ENCODE assay signal across 8 mouse cellular contexts in the genomic region with DNA sequence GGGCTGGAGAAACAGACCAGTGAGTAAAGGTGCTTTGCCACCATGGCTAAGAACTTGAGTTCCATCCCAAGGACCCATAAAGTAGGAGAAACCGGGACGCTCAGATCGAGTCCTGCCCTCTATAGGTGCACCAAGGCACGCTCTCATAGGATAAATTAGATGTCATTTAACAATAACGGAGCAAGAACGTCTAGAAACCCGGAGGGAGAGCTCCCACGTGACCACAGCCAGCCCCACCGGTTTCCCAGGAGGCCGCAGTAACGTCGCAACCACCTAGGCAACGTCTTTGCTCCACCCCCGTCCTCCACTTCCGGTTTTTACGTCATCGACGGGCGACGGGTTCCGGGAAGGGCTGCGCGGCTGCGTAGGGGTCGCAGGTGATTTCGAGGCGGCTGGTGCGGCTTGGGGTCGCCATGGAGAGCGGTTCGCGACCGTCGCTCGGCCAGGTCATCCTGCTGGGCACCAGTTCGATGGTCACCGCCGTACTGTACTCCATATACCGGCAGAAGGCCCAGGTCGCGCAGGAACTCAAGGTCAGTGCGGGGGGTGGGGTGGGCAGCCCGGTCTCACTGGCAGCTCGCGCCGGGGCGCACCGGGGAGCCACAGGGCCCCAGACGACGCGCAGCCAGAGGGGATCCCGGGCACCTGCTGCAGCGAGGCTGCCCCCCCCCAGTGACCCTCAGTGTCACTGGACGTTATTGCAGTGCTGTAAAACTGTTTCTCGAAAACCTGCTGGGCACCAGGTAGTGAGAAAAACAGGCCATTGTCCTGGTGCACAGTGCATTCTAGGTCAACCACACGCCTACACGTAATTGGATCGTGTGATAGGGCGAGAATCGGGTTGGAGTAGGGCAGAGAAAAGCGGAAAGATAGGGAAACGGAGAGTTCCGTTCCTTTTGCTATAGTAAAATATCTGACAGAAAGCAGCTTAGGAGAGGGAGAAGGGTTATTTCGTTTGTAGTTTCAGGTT. TPM values are rescaled to one million over a fixed set of nuclear protein-coding genes. Genes with fewer than 3 reads are reported as not detected.
DNase-seq lines count a peak whose midpoint lies in the region; ATAC-seq and TF ChIP-seq lines count a peak whose summit lies in the region.

A gene (plus strand): TSS at position 325 of the 970 bp plus-strand sequence.

- ATAC-seq in cerebellum, adult (ENCODE audit: insufficient number of reproducible peaks, low FRiP score, low TSS enrichment), result peak; percentile 89
- peak; percentile 95 for ATAC-seq in forebrain, embryonic 13.5 days
- peak; percentile 96 for ATAC-seq in liver, postnatal 0 days
- ATAC-seq in neural tube, embryonic 14.5 days (ENCODE audit: low read depth), result peak; percentile 91

- no peak for TF ChIP-seq CTCF in ES-Bruce4 (IDR thresholded peaks at IDR 0.05; ENCODE audit: low read depth, low read length)
- no peak for TF ChIP-seq CTCF in liver, postnatal 0 days (IDR thresholded peaks at IDR 0.05; ENCODE audit: low read depth)

- intact Hi-C loops in heart, postnatal 10 days (cut with DNase I), result no loop called here

- H3K4me1 ChIP-seq in ES-Bruce4 (ENCODE audit: control insufficient read depth, insufficient read depth, low read length), result no peaks in the 10 kb centered on the region
- peaks cover 19% of the 10 kb centered on the region for H3K4me1 ChIP-seq in forebrain, embryonic 13.5 days
- peaks cover 16% of the 10 kb centered on the region for H3K4me1 ChIP-seq in liver, postnatal 0 days (ENCODE audit: insufficient read depth)
- H3K4me1 ChIP-seq in neural tube, embryonic 14.5 days (ENCODE audit: control insufficient read depth, insufficient read depth, low read length), result peaks cover 10% of the 10 kb centered on the region

- peak within 1 kb of the TSS; percentile 87 for H3K4me3 ChIP-seq in ES-Bruce4 (ENCODE audit: low read depth, low read length)
- H3K4me3 ChIP-seq in forebrain, embryonic 13.5 days, result peak within 1 kb of the TSS; percentile 98
- H3K4me3 ChIP-seq in liver, postnatal 0 days (ENCODE audit: low read depth, low read length), result peak within 1 kb of the TSS; percentile 99
- H3K4me3 ChIP-seq in neural tube, embryonic 14.5 days (ENCODE audit: low read depth, low read length), result peak within 1 kb of the TSS; percentile 73

- H3K27me3 ChIP-seq in ES-Bruce4 (ENCODE audit: control insufficient read depth, insufficient read depth, low read length, poor library complexity, severe bottlenecking), result no peaks in the 10 kb centered on the region
- 0 out of 2 replicates have a peak, but pooled peaks cover 6% of the 10 kb centered on the region for H3K27me3 ChIP-seq in forebrain, embryonic 13.5 days
- peaks cover 8% of the 10 kb centered on the region; the same call in 1 of the 2 replicates for H3K27me3 ChIP-seq in liver, postnatal 0 days (ENCODE audit: insufficient read depth, low read length)
- H3K27me3 ChIP-seq in neural tube, embryonic 14.5 days (ENCODE audit: control insufficient read depth, insufficient read depth, low read length), result no peaks in the 10 kb centered on the region

- no peak for TF ChIP-seq POLR2A in ES-Bruce4 (IDR thresholded peaks at IDR 0.05; ENCODE audit: insufficient read depth, low read length)

- peaks cover 26% of the 10 kb centered on the region for H3K36me3 ChIP-seq in ES-Bruce4 (ENCODE audit: control insufficient read depth, insufficient read depth, low read length, poor library complexity, severe bottlenecking)
- H3K36me3 ChIP-seq in forebrain, embryonic 13.5 days (ENCODE audit: poor library complexity, severe bottlenecking), result peaks cover 36% of the 10 kb centered on the region
- H3K36me3 ChIP-seq in liver, postnatal 0 days (replicated peaks; ENCODE audit: insufficient read depth, low read length), result peaks cover 21% of the 10 kb centered on the region
- peaks cover 23% of the 10 kb centered on the region for H3K36me3 ChIP-seq in neural tube, embryonic 14.5 days (ENCODE audit: control insufficient read depth, insufficient read depth, low read length)

- H3K9ac ChIP-seq in ES-Bruce4 (ENCODE audit: low read depth, poor library complexity, severe bottlenecking), result peak within 1 kb of the TSS; percentile 65
- peak within 1 kb of the TSS; percentile 85 for H3K9ac ChIP-seq in forebrain, embryonic 13.5 days
- H3K9ac ChIP-seq in liver, postnatal 0 days (replicated peaks), result peak within 1 kb of the TSS; percentile 95
- peak within 1 kb of the TSS; percentile 74 for H3K9ac ChIP-seq in neural tube, embryonic 14.5 days (replicated peaks; ENCODE audit: low read depth, low read length)

- peak within 1 kb of the TSS; percentile 96 for H3K4me2 ChIP-seq in forebrain, embryonic 13.5 days
- peak within 1 kb of the TSS; percentile 91 for H3K4me2 ChIP-seq in liver, postnatal 0 days (ENCODE audit: low read depth, low read length)
- peak within 1 kb of the TSS; percentile 89 for H3K4me2 ChIP-seq in neural tube, embryonic 14.5 days (ENCODE audit: low read depth, low read length)

- WGBS in forebrain, embryonic 13.5 days, result 1% methylated on average over 64 of the region's 64 CpGs
- WGBS in large intestine, adult 2 months, result under 1% methylated on average over 64 of the region's 64 CpGs
- WGBS in liver, postnatal 0 days (ENCODE audit: insufficient replicate concordance), result 2% methylated on average over 64 of the region's 64 CpGs
- WGBS in neural tube, embryonic 14.5 days, result under 1% methylated on average over 64 of the region's 64 CpGs

- no peaks in the 10 kb centered on the region for H3K9me3 ChIP-seq in ES-Bruce4 (replicated peaks; ENCODE audit: control insufficient read depth, insufficient read depth, low read length, poor library complexity, severe bottlenecking)
- H3K9me3 ChIP-seq in forebrain, embryonic 13.5 days (replicated peaks), result no peaks in the 10 kb centered on the region
- no peaks in the 10 kb centered on the region for H3K9me3 ChIP-seq in liver, postnatal 0 days (ENCODE audit: low read length)
- H3K9me3 ChIP-seq in neural tube, embryonic 14.5 days (ENCODE audit: control insufficient read depth, low read length), result no peaks in the 10 kb centered on the region

- H3K27ac ChIP-seq in ES-Bruce4 (ENCODE audit: insufficient read depth, low read length), result peak within 1 kb of the TSS; percentile 3; the same call in 1 of the 2 replicates
- H3K27ac ChIP-seq in forebrain, embryonic 13.5 days, result peak within 1 kb of the TSS; percentile 78
- peak within 1 kb of the TSS; percentile 88 for H3K27ac ChIP-seq in liver, postnatal 0 days (ENCODE audit: low read depth)
- H3K27ac ChIP-seq in neural tube, embryonic 14.5 days (ENCODE audit: low read depth, low read length), result peak within 1 kb of the TSS; percentile 83

- no peak for TF ChIP-seq EP300 in ES-Bruce4 (IDR thresholded peaks at IDR 0.05; ENCODE audit: insufficient read depth, low read depth, low read length)
- no peak for TF ChIP-seq EP300 in liver, postnatal 0 days (IDR thresholded peaks at IDR 0.05; ENCODE audit: low read depth)

- DNase-seq in heart, postnatal 10 days, result peak; percentile 96 to 99
- DNase-seq in large intestine, adult 2 months (ENCODE audit: low read depth, low spot score), result peak; percentile 82
- peak; percentile 96 for DNase-seq in liver, postnatal 0 days
- peak; percentile 98 for DNase-seq in testis, postnatal 10 days (ENCODE audit: low spot score)

RNA-seq across cellular contexts. Expression of the gene that starts here (rescaled TPM):
- polyA plus RNA-seq in ES-Bruce4 (2011; ENCODE audit: insufficient read depth, insufficient read length, low read depth, missing spikeins), result 16.3 and 17.2 TPM in 2 replicates
- 18.6 and 19.2 TPM in 2 replicates for polyA plus RNA-seq in forebrain, embryonic 13.5 days (2015; fragmentation: Nextera tagmentation; extraction: Ambion mirVana)
- total RNA-seq in heart, postnatal 10 days (2021), result 10 to 100 TPM; 70.6 to 72.2 TPM
- polyA plus RNA-seq in large intestine, adult 2 months (2012; rRNA removed), result 24.1 and 29.6 TPM in 2 replicates
- 17.5 and 20.0 TPM in 2 replicates for polyA plus RNA-seq in liver, postnatal 0 days (2015; fragmentation: Nextera tagmentation; extraction: Ambion mirVana)
- polyA plus RNA-seq in neural tube, embryonic 14.5 days (2014; fragmentation: Nextera tagmentation; extraction: Ambion mirVana), result 15.3 and 18.6 TPM in 2 replicates

Comparison
In these comparisons a context has a peak if more than half of its experiments do, and no peak if none do; other contexts are left out.
1. Peak in every context shown above with its lines: DNase-seq, ATAC-seq, H3K4me3 ChIP-seq and H3K27ac ChIP-seq.
2. H3K27ac ChIP-seq: peak in every context shown above with its lines; median percentile 88 in liver, postnatal 0 days; 83 in neural tube, embryonic 14.5 days; 78 in forebrain, embryonic 13.5 days; 3 in ES-Bruce4.